Mouse (Mus musculus) macrophage (primary cell): ENCODE data around the gene Hbs1l. TPM values are rescaled to one million over a fixed set of nuclear protein-coding genes. Genes with fewer than 3 reads are reported as not detected.

ENCODE experiments used
- H3K27ac ChIP-seq: fragments of 350-480 bp; formaldehyde crosslinking; 2 replicates; pipeline ENCODE4 v1.9.0; 2021
- H3K36me3 ChIP-seq: fragments of 350-480 bp; formaldehyde crosslinking; 2 replicates; pipeline ENCODE4 v1.9.0; 2021; ENCODE audit errors: inconsistent target
- H3K4me3 ChIP-seq: fragments of 350-480 bp; formaldehyde crosslinking; 2 replicates; pipeline ENCODE4 v1.9.0; 2021; ENCODE audit errors: inconsistent target
- H3K79me2 ChIP-seq: fragments of 350-480 bp; formaldehyde crosslinking; 2 replicates; pipeline ENCODE4 v1.9.0; 2021; ENCODE audit errors: inconsistent target
- WGBS: methylation state at CpG from one replicate; pipeline ENCODE4 v1.1.7; 2026; ENCODE audit warnings: inconsistent platforms; ENCODE audit not compliant: missing documents; 5-methylcytosine and 5-hydroxymethylcytosine counted together
- polyA plus RNA-seq: library from polyadenylated mRNA; stranded (reverse); fragments of 250-400 nt; gene quantifications from 3 replicates; pipeline ENCODE4 v1.2.4, GENCODE M21; 2018; ENCODE audit warnings: inconsistent platforms

Gene Hbs1l
- polyA plus RNA-seq, 1 experiment from 2014 or later, result 21.1 TPM

GRCm38 (mm10) chr10:21361871-21362270, 66.1 kb downstream of the Hbs1l start:
- H3K4me3 ChIP-seq, result no peak overlapping the region
- peaks cover 34% of the 10 kb centered on the region for H3K36me3 ChIP-seq
- 79% methylated on average over 7 of the region's 7 CpGs for WGBS
- H3K27ac ChIP-seq, result no peak overlapping the region
- H3K79me2 ChIP-seq, result no peaks in the 10 kb centered on the region

- WGBS, result 31% methylated on average over 4 of the region's 4 CpGs
- peaks cover 32% of the 10 kb centered on the region for H3K36me3 ChIP-seq
- H3K79me2 ChIP-seq, result no peaks in the 10 kb centered on the region
- no peak overlapping the region for H3K27ac ChIP-seq
- H3K4me3 ChIP-seq, result no peak overlapping the region
These were observed 67.5 kb downstream of the Hbs1l start for GRCm38 (mm10) chr10:21363297-21363696.

GRCm38 (mm10) chr10:21364946-21365345, 69.2 kb downstream of the Hbs1l start:
- WGBS, result 97% methylated on average over 7 of the region's 7 CpGs
- Histone ChIP-seq H3K27ac (no peak overlapping the region), H3K36me3 (peaks cover 25% of the 10 kb centered on the region), H3K4me3 (no peak overlapping the region), H3K79me2 (no peaks in the 10 kb centered on the region)

- Histone ChIP-seq H3K79me2 (no peaks in the 10 kb centered on the region), H3K36me3 (peaks cover 22% of the 10 kb centered on the region), H3K4me3 (no peak overlapping the region), H3K27ac (no peak overlapping the region)
- 96% methylated on average over 4 of the region's 4 CpGs for whole genome bisulfite sequencing
These were observed 70.1 kb downstream of the Hbs1l start for GRCm38 (mm10) chr10:21365897-21366296.

- 80% methylated on average over 3 of the region's 3 CpGs for whole genome bisulfite sequencing
- no peaks in the 10 kb centered on the region for H3K79me2 ChIP-seq
- H3K4me3 ChIP-seq, result no peak overlapping the region
- H3K36me3 ChIP-seq, result peaks cover 22% of the 10 kb centered on the region
- no peak overlapping the region for H3K27ac ChIP-seq
These were observed 70.7 kb downstream of the Hbs1l start for GRCm38 (mm10) chr10:21366471-21366870.

- 93% methylated on average over 9 of the region's 9 CpGs for WGBS
- no peak overlapping the region for H3K27ac ChIP-seq
- H3K36me3 ChIP-seq, result peaks cover 22% of the 10 kb centered on the region
- no peak overlapping the region for H3K4me3 ChIP-seq
- H3K79me2 ChIP-seq, result no peaks in the 10 kb centered on the region
These were observed 71.7 kb downstream of the Hbs1l start for GRCm38 (mm10) chr10:21367481-21367880.

GRCm38 (mm10) chr10:21369586-21369985, 73.8 kb downstream of the Hbs1l start:
- H3K4me3 ChIP-seq, result no peak overlapping the region
- peaks cover 22% of the 10 kb centered on the region for H3K36me3 ChIP-seq
- no peak overlapping the region for H3K27ac ChIP-seq
- WGBS, result 94% methylated on average over 2 of the region's 2 CpGs
- no peaks in the 10 kb centered on the region for H3K79me2 ChIP-seq

GRCm38 (mm10) chr10:21372271-21372670, 76.5 kb downstream of the Hbs1l start:
- Histone ChIP-seq H3K27ac (no peak overlapping the region), H3K36me3 (peaks cover 8% of the 10 kb centered on the region; the same call in 1 of the 2 replicates), H3K4me3 (no peak overlapping the region), H3K79me2 (no peaks in the 10 kb centered on the region)
- 92% methylated on average over 6 of the region's 6 CpGs for WGBS

GRCm38 (mm10) chr10:21376682-21377473, 81.1 kb downstream of the Hbs1l start, which contains the start of gene Aldh8a1:
Gene Aldh8a1 (plus strand): TSS chr10:21377291.
- no peak within 1 kb of the TSS for H3K4me3 ChIP-seq
- no peak within 1 kb of the TSS for H3K27ac ChIP-seq
- H3K79me2 ChIP-seq, result no peaks in the 10 kb centered on the region
- H3K36me3 ChIP-seq, result no peaks in the 10 kb centered on the region
- 80% methylated on average over 13 of the region's 13 CpGs for WGBS

- Histone ChIP-seq H3K27ac (no peak overlapping the region), H3K79me2 (no peaks in the 10 kb centered on the region), H3K36me3 (no peaks in the 10 kb centered on the region), H3K4me3 (no peak overlapping the region)
- WGBS, result 70% methylated on average over 9 of the region's 9 CpGs
These were observed 82.6 kb downstream of the Hbs1l start for GRCm38 (mm10) chr10:21378196-21378944.

GRCm38 (mm10) chr10:21382914-21383313, 87.1 kb downstream of the Hbs1l start:
- Histone ChIP-seq H3K79me2 (no peaks in the 10 kb centered on the region), H3K36me3 (no peaks in the 10 kb centered on the region), H3K4me3 (no peak overlapping the region), H3K27ac (no peak overlapping the region)
- 13% methylated on average over 6 of the region's 6 CpGs for WGBS

- no peaks in the 10 kb centered on the region for H3K36me3 ChIP-seq
- no peaks in the 10 kb centered on the region for H3K79me2 ChIP-seq
- no peak overlapping the region for H3K27ac ChIP-seq
- H3K4me3 ChIP-seq, result no peak overlapping the region
- 24% methylated on average over 3 of the region's 3 CpGs for WGBS
These were observed 89.4 kb downstream of the Hbs1l start for GRCm38 (mm10) chr10:21385111-21385663.

GRCm38 (mm10) chr10:21389075-21389474, 93.3 kb downstream of the Hbs1l start:
- H3K79me2 ChIP-seq, result no peaks in the 10 kb centered on the region
- H3K36me3 ChIP-seq, result no peaks in the 10 kb centered on the region
- WGBS, result 92% methylated on average over 10 of the region's 11 CpGs
- no peak overlapping the region for H3K27ac ChIP-seq
- no peak overlapping the region for H3K4me3 ChIP-seq

- 64% methylated on average over 4 of the region's 4 CpGs for WGBS
These were observed 94.7 kb downstream of the Hbs1l start for GRCm38 (mm10) chr10:21390440-21390839.

GRCm38 (mm10) chr10:21391286-21391685, 95.5 kb downstream of the Hbs1l start:
- H3K4me3 ChIP-seq, result no peak overlapping the region
- no peaks in the 10 kb centered on the region for H3K79me2 ChIP-seq
- no peaks in the 10 kb centered on the region for H3K36me3 ChIP-seq
- H3K27ac ChIP-seq, result no peak overlapping the region
- 86% methylated on average over 4 of the region's 4 CpGs for WGBS

More at GRCm38 (mm10) chr10:21390440-21390839, 94.7 kb downstream of the Hbs1l start:
- H3K79me2 ChIP-seq, result no peaks in the 10 kb centered on the region
- no peak overlapping the region for H3K4me3 ChIP-seq
- no peaks in the 10 kb centered on the region for H3K36me3 ChIP-seq
- H3K27ac ChIP-seq, result no peak overlapping the region
